Mouse (Mus musculus) right cerebral cortex, postnatal 25 days (tissue): ENCODE data around the gene Gipc3.
A peak's percentile ranks its signal among the peaks of the same experiment; 100 is the strongest.

Experiments
- DNase-seq: peaks from one replicate; pipeline ENCODE4 v3.0.0; 2022

Gipc3 gene

DNA sequence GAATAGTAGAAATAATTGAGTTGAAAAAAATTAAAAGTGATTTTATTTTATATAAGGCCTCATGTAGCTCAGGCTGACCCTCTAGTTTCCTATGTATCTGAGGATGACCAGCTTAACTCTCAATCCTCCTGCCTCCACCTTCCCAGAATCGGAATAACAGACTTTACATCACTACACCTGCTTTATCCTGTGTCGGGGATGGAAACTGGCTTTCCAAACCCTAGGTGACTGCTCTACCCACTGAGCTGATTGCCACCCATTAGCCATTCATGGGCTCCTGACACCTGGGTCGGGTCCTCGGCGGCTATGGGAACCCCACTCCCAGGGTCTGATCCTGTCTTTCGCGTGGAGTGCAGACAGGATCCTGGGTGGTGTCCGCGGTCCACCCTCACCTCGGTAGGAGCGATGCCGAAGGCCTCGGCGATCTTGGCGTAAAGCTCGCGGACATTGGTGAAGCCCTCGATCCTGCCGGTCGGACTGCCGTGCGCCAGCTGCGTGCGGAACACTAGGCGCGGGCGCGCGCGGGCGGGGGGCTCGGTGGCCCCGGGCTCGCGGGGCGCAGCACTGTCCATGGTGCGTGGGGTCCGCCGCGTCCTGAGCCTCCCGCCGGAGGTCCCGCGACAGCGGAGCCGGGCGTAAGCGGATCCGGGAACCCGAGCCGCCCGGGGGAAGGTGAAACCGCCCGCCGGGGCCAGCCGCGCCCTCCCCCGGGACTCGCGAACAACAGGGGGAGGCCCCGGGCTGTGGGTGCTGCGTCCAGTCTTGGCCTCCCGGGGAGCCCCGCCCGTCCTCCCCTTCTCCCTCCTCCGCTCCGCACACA lies at the start of gene Gipc3:
Gene Gipc3 (minus strand): TSS at position 581 of the 820 bp plus-strand sequence.
- DNase-seq: no peak

DNA sequence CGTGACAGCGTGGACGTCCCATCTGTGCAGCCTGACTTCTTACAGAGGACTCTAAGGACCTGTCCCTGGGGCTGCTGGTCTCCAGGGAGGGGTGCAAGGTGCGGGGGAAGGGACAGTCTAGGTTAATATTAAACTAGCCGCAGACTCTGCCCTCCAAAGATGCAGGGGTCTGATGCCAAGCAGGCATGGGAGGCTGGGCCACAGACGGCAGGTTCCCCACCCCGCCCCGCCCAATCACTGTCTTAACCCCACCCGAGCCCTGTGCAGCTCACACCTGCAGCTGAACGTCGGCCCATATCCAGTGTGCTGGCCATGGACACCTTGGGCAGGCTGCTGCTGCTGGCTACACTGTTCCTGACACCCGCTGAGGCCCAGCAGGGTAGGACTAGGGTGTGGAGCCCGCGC lies 49.7 kb upstream of the Gipc3 start, which contains the start of gene Smim24:
Gene Smim24 (plus strand): TSS at position 271 of the 405 bp plus-strand sequence.
- DNase-seq: no peak

DNA sequence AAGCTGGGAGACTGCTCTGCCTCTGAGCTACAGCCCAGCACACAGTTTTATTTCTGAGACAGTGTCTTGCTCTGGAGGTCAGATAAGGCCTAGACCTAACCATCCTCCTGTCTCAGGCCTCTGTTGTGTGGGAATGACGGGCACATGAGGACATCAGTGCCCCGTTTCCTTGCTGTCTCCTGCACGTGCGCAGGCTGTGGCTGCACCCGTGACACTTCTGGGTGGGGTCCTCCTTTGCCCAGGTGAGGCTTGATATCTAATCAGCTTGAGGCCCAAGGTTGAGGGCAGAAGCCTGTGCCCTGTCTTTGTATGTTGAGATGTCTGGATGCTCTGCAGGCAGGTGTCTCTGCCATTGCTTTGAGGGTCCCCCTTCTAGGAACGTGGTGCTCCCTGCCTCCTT lies 49.2 kb upstream of the Gipc3 start:
- DNase-seq: no peak

DNA sequence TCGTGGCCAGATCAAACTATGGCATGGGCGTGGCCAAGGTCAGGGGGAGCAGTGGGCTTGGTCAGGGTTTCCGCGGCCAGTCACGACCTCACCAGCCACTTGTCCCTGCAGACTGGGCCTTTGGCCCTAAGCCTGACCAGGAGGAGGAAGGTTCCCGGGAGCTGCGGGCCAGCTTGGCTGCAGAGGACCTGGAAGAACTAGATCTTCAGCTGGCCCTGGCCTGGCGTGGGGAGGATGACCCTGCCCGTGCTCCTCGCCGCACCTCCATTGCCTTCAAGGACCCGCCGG lies 47.6 kb upstream of the Gipc3 start:
- no peak for DNase-seq

DNA sequence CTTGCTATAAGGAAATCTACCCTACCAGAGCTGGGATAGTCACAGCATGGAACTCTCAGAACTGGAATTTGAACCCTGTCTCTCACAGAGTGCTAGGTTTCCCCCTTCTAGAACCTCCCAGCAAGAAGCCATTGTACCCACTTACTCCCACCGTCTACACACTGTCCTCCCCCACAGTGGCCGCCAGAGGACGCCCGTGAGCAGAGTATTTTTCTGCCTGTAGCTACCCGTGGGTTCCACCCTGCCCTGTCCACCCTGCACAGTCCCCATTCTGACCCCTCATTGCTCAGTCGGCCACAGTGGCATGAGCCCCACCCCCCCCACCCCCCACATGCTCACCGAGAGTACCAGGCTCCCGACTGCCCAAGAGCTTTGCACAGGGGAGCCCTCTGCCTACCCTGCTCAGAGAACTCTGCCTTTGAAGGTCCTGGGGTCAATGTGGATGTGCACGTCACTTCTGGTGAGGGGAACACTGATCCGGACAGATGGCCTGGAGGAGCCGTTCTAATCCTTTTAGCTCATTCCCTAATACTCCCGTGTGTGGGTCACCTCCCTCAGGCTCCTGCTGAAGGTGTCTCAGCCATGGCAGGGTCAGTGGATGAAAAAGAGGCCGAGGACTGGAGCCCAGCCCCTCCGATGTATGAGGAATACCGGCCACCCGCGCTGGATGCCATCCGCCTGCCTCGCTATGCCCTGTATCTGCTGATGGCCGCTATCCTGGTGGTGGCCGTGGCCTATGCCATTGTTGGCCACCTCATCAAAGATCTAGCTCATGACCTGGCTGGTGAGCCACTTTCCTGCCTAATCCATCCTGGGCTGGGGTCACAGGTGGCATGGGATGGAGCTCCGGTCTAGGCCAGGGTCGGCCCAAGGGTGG lies 47.0 kb upstream of the Gipc3 start:
- peak; percentile 63 for DNase-seq

DNA sequence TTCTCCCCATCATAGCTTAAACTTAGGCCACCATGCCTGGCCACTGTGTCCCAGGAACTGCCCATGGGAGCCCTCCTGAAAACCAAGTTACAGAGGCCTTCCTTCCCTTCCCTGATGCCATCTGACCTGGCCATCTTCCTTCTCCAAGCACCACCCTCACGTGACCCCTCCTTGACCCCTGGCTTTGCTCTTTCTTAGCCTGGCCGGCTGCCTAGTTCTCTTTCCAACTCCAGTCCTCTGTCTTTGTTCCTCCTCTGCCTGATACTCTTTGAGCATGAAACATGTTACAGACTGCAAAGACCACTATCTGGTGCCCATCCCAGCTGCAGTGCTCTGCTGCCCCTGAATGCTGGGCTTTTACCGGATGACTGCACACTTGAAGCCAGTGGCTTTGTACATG lies 46.3 kb upstream of the Gipc3 start:
- no peak for DNase-seq

DNA sequence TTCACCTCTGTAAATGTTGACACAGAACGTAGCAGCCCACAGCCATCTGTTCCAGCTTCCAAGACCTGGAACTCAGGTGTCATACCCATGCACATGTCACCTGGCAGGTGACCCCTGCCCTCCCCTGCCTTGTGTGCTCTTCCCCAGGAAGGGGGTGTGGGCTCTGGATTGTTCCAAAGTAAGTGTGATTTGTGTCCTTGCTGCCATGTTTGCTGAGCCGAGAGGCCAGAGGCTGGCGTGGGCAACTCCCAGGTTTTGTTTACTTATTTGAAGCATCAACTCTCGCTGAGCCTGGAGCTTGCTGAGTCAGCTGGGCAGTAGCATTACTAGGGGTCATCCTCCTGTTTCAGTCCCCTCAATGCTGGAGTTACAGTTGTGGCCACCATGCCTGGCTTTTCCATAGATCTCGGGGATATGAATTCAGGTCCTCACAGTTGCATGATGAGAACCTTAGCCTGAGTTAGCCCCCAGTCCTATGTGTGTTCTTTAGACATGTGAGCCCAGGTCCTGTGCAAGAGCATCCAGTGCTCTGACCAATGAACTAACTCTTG lies 45.5 kb upstream of the Gipc3 start, which contains the start of gene Gm48552:
Gene Gm48552 (plus strand): TSS at position 501 of the 551 bp plus-strand sequence.
- no peak for DNase-seq

DNA sequence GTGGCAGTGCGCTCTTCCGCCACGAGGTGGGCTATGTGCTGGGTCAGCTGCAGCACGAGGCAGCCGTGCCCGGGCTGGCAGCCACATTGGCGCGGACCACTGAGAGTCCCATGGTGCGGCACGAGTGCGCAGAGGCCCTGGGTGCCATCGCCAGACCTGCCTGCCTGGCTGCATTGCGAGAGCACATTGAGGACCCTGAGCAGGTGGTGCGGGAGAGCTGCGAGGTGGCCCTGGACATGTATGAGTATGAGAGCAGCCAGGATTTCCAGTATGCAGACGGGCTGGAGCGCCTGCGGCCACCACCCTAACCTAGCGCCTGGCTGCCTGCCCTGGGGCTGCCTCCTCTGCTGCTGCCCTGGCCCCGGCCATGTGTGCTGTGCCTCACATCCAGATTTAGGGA lies 44.6 kb upstream of the Gipc3 start:
- DNase-seq: no peak

DNA sequence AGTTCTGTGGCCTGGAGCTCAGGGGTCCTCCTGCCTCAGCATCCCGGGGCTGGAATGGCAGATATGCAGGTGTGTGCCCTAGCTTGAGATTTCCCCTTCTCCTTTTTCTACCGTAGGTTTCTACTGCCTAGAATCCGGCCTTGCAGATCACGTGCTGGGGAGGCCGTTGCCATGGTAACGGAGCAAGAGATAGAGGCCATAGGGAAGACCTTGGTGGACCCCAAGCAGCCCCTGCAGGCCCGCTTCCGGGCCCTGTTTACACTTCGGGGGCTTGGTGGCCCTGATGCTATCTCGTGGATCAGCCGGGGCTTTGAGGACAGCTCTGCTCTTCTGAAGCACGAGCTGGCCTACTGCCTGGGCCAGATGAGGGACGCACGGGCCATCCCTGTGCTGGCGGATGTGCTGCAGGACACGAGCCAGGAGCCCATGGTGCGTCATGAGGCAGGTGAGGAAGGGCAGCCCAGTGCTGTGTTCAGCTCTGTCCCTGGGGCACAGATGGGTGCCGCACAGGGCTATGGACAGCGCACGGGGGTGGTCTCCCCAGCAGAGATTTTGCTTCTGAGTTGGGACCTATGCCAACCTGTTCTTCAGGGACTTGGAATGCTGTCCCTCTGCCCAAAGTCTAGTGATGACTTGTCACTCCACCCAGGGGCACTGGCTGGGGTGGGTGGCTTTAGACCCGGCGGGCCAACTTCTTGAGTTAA lies 42.7 kb upstream of the Gipc3 start:
- no peak for DNase-seq

DNA sequence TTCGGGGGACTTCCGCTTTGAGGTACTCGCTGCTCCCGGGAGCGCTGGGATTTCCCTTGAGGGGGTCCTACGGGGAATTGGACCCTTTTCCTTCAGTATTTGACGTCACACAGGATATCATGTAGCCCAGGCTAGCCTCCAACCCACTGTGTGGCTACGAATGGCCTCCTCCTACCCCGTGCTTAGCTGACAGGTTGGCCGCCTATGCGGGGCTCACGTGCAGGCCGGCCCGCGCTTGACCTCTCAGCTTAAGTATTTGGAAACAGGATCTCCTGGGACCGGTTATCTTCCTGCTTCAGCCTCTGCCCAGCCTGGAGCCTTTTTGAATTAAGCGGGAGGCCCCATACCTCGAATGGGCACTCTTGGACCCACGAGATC lies 41.5 kb upstream of the Gipc3 start:
- DNase-seq: no peak

DNA sequence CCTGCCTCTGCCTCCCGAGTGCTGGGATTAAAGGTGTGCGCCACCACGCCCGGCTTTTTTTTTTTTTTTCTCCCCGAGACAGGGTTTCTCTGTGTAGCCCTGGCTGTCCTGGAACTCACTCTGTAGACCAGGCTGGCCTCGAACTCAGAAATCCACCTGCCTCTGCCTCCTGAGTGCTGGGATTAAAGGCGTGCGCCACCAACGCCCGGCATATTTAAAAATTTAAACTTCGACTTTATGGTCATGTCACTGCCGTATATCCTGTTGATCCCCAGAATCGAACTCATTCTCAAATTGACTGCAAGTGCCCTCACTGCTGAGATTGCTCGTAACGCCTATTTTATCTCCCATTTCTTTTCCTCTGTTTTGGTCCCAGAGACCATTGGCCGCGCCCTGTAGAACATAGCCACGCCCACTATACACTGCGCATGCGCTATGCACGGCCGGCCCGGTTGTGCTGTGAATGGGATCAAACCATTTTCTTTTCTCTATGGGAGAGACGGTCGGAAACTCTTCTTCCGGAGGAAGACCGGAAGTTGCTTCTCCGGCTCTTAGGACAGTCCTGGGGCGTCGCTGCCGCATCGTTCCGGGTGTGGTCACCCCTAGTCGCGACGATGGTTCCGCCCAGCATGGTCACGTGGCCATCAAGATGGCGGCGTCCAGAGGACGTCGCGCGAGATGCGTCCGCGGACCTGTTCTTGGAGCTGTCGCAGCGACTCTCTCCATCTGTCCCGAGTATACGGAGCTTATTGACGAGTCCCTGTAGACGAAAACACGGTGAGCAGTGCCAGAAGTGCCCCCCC lies 40.9 kb upstream of the Gipc3 start, which contains the start of the genes Dohh and Gm48551:
Gene Dohh (plus strand): TSS at position 627 of the 803 bp plus-strand sequence.
Gene Gm48551 (plus strand): TSS at position 665 of the 803 bp plus-strand sequence.
- DNase-seq: peak; percentile 97

DNA sequence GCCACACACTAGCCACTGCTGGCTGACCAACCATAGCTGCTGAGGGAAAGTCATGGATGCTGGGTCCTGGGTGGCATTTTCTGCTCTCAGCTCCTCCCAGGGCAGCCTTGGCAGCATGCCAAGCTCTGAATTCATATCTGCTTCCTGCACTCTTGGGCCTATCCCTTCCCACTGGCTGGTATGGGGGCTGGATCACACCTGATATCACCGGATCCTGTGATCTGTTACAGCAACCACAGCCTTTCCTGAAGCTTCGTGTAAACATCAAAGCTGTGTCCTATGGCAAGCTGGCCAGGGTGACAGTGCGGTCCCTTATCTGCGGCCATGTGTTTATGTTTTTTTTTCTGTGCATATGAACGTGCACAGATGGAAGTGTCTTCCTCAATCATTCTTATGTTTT lies 39.0 kb upstream of the Gipc3 start:
- no peak for DNase-seq

DNA sequence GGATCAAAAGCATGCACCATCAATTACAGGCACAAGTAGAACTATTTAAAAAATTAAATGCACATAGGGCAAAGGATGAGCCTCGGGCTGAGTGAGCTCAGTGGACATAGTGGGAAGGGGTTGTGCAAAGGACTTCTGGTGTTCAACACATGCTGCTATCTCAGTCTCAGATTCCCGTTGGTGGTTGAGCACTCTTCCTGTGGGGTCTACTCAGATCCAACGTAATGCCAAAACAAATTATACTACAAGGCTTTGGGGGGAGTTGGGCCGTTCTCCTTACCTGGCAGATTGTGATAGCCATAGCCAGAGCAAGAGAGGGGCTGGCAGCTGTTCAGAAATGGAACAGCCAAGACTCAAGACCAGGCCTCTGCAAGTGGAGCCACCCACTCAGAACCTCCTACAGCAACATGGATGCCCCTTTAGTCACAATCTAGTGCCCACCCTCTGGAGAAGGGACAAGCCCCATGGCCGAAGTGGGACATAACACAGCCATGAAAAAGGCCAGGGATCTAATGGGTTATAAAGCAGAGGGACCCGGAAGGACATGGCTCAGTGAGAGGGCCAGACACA lies 36.8 kb upstream of the Gipc3 start:
- DNase-seq: no peak

DNA sequence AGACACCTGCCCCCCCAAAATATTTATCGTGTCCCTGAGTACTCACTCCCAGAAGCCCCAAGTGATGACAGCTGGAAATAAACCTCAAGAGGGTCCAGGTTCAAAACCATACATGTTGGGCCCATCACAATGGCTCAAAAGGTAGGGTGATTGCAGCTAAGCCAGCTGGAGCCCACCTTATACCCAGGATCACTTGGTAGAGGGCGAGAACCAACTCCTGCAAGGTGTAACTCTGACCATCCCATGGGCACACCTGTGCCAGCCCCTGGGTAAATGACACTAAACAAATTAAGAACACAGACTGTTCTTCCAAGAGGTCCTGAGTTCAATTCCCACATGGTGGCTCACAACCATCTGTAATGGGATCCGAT lies 36.1 kb upstream of the Gipc3 start:
- no peak for DNase-seq

DNA sequence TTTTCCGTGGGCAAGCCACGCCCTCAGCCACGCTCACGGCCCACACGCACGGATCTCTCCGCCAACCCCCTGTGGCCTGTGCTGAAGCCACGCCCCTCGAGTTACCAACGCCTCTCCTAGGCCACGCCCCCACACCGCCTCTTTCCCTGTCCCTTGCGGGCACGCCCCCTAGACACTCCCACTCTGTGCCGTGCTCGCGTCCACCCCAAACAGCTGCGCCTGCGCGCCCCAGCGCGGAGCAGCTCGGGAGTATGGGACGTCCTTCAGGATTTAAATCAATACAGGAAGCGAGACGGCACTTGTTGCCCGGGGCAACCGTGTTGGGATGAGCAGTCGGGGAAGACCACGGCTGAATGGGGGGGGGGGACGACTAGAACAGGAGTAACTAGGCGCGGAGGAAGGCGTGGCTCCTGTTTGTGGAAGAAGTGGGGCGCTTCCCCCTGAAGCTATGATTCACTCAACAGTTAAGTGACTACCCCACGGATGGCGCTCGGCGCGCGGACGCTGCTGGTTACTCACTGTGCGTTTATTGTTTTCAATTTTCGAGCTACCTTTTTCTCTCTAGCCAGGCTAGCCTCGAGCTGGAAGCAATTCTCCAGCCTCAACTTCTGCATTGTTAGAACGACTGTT lies 35.6 kb upstream of the Gipc3 start:
- DNase-seq: peak; percentile 100

DNA sequence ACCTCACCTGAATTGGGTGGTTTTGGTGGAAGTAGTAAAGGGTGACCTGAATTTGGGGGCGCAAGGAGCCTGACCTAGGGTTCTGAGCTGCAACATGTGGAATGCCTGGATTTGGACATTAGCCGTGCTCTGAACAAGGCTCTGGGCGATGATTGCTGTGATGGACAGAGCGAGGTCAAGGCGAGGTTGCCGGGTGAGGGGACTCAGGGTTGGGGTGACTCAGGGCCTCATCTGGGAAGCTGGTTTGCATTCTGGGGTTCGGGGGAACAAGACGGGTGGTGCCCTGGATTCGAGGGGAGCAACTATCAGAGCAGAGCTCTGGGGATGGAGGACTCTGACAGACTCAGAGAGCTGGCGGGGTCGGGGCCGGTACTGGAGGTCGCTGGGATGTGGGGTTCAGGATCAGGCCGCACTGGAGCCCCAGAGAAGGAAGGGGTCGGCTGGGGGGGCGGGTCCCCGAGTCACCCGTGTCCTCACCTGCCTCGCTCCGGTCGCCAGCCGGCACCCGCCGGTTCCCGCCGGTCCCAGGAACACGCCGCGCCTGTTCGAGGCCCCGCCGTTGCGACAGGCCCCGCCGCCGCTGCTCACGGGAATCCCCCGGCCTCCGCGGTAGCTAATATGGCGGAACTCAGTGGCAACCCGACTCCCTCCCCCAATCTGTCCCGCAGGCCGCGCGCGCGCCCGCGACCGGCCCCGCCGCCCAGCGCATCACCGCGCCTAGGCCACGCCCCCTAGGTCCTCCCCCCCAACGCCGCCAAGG lies 34.9 kb upstream of the Gipc3 start, which contains the start of gene Fzr1:
Gene Fzr1 (minus strand): TSS at position 724 of the 760 bp plus-strand sequence.
- DNase-seq: no peak

DNA sequence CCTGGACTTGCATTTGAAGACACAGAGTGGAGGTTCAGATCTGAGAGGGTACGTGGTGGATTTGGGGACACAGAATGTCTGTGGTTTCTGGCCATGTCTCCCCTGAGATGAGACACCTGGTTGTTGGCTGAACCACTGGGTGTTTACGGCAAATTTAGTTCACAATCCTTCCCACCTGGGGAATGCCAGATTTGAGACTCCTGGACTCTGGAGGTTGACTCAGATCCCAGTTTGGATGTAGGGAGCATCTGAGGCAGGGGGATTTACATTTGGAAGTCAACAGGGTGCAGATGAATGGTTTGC lies 34.2 kb upstream of the Gipc3 start:
- no peak for DNase-seq

DNA sequence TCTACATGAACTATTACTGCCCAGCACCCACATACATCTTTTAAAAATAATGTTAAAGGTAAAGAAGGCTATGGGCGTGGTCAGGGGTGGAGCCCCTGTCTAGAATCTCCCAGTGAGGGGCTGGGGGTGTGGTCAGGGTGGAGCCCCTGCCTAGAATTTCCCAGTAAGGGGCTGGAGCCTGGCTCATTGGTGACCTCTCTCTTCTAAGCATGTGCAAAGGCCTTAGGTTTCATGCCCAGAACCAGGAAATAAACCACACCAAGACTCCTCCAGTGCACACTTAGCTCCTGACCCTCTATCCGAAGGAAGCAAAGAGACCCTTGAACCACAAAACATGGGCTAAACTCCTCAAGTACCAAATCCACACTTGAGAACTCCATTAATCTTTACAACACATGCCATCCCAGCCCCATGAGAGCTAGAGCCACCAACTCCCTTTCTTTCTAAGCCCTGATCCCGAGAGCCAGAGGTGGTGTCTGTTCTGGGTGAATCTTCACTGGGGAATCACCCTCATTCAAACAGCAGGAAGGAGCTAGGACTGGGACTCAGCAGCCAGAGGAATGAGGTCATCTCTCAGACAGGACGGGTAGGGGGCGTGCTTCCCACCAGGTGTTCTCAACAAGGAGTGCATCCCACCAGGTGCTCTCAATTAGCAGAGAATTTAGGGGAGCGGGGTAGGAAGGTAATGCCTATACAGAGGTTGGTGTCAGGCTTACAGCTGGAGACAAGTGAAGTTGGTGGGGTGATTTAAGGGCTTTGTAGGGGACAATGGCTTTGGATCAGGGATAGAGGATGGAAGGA lies 33.7 kb upstream of the Gipc3 start:
- no peak for DNase-seq

DNA sequence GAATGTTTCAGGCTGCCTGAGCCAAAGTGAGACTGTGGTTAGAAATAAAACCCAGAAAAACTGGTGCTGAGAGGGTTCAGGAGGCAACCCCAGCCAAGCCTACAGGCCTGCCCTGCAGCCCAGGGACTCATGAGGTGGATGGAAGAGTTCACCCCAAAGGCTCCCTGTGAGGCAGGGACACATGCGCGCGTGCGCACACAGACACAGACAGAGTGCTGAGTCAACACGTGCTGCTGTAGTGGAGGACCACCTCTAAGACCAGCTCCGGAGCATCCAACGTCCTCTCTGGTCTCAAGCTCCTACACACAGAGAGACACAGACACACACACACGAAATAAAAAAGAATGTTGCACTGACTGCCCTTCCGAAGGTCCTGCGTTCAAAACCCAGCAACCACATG lies 32.3 kb upstream of the Gipc3 start:
- DNase-seq: no peak

DNA sequence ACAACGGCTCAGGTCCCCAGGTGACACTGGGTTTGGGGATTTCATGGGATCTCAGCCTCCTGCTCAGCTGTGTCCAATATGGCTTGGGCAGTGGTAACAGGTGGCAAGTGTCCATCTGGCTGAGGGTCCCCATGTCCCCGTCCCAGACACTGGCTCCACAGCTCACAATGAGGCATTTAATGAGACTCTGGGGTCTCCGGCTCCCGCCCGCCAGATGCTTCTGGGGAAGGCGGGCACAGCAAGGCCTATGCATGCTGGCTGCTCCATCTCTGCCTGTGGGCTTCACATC lies 24.1 kb upstream of the Gipc3 start:
- DNase-seq: no peak
